ENCODE assay signal across 9 mouse cellular contexts in genomic region chr4:9028946-9029345, GRCm38 (mm10).
DNase-seq lines count a peak whose midpoint lies in the region; ATAC-seq and TF ChIP-seq lines count a peak whose summit lies in the region.
"Had no signal": no experiment of that assay in that cellular context is flagged by ENCODE, and none has a peak within 500 bp of the region (broad histone marks: within the 10 kb centered on the region; RNA-seq: fewer than 3 reads in every experiment).

No protein-coding gene starts in this region.

- H3K27ac ChIP-seq in lung, embryonic 14.5 days (ENCODE audit: low read depth), result no peak overlapping the region
- no peak overlapping the region; the same call in 1 of the 2 replicates for H3K27ac ChIP-seq in forebrain, embryonic 14.5 days (ENCODE audit: low read depth, low read length)
- no peak overlapping the region for H3K27ac ChIP-seq in limb, embryonic 13.5 days

- peak overlapping the region; percentile 38 for H3K4me3 ChIP-seq in lung, embryonic 14.5 days (ENCODE audit: low read depth, low read length)
- no peak overlapping the region for H3K4me3 ChIP-seq in lung, adult 2 months (replicated peaks; ENCODE audit: extremely low read depth, low read depth, low read length)
- H3K4me3 ChIP-seq in forebrain, embryonic 14.5 days (ENCODE audit: low read depth, low read length), result no peak overlapping the region
- peak overlapping the region; percentile 45 for H3K4me3 ChIP-seq in limb, embryonic 13.5 days

- DNase-seq in lung, embryonic 14.5 days, result no peak
- no peak for DNase-seq in lung, adult 2 months
- no peak for DNase-seq in forebrain, embryonic 14.5 days (ENCODE audit: low spot score)
- DNase-seq in splenic B cell, adult 2 months (ENCODE audit: low read depth, low spot score), result peak; percentile 5
- DNase-seq in spleen, postnatal 14 days (ENCODE audit: low spot score in 2 of 2), result no peak

- H3K4me2 ChIP-seq in lung, embryonic 14.5 days, result peak overlapping the region; percentile 90
- peak overlapping the region; percentile 79 for H3K4me2 ChIP-seq in forebrain, embryonic 14.5 days (ENCODE audit: low read length)
- peak overlapping the region; percentile 82 for H3K4me2 ChIP-seq in limb, embryonic 13.5 days (replicated peaks)

- no peak for TF ChIP-seq POLR2A in lung, adult 2 months (IDR thresholded peaks at IDR 0.05; ENCODE audit: borderline replicate concordance, extremely low read depth, low read depth, low read length)

- no peaks in the 10 kb centered on the region for H3K27me3 ChIP-seq in lung, embryonic 14.5 days (ENCODE audit: insufficient read depth, low read length)
- H3K27me3 ChIP-seq in forebrain, embryonic 14.5 days (replicated peaks; ENCODE audit: control insufficient read depth, insufficient read depth, low read length), result no peaks in the 10 kb centered on the region
- H3K27me3 ChIP-seq in limb, embryonic 13.5 days, result peaks cover 45% of the 10 kb centered on the region
- no peaks in the 10 kb centered on the region for H3K27me3 ChIP-seq in splenic B cell, adult 2 months (ENCODE audit: control insufficient read depth, insufficient read depth, low read length, poor library complexity, severe bottlenecking)
- H3K27me3 ChIP-seq: Patski had no signal

- no peaks in the 10 kb centered on the region for H3K36me3 ChIP-seq in lung, embryonic 14.5 days (ENCODE audit: insufficient read depth)
- H3K36me3 ChIP-seq in forebrain, embryonic 14.5 days (ENCODE audit: control insufficient read depth, insufficient read depth, low read length), result no peaks in the 10 kb centered on the region
- H3K36me3 ChIP-seq in limb, embryonic 13.5 days, result no peaks in the 10 kb centered on the region
- no peaks in the 10 kb centered on the region for H3K36me3 ChIP-seq in splenic B cell, adult 2 months (ENCODE audit: control insufficient read depth, insufficient read depth, low read length, poor library complexity, severe bottlenecking)

- peak overlapping the region; percentile 43; the same call in 1 of the 2 replicates for H3K9ac ChIP-seq in lung, embryonic 14.5 days
- peak overlapping the region; percentile 62; the same call in 1 of the 2 replicates for H3K9ac ChIP-seq in forebrain, embryonic 14.5 days (ENCODE audit: low read length)
- H3K9ac ChIP-seq in limb, embryonic 13.5 days, result peak overlapping the region; percentile 46; the same call in 1 of the 2 replicates

- WGBS in lung, embryonic 14.5 days, result 11% methylated on average over 6 of the region's 6 CpGs
- 33% methylated on average over 6 of the region's 6 CpGs for WGBS in lung, adult 2 months
- 20% methylated on average over 6 of the region's 6 CpGs for WGBS in forebrain, embryonic 14.5 days
- WGBS in limb, embryonic 13.5 days, result 18% methylated on average over 6 of the region's 6 CpGs

- no peaks in the 10 kb centered on the region for H3K9me3 ChIP-seq in lung, embryonic 14.5 days (ENCODE audit: low read depth, low read length)
- no peaks in the 10 kb centered on the region for H3K9me3 ChIP-seq in forebrain, embryonic 14.5 days (replicated peaks; ENCODE audit: control insufficient read depth, low read length)
- H3K9me3 ChIP-seq in limb, embryonic 13.5 days, result no peaks in the 10 kb centered on the region

- no peak for ATAC-seq in lung, embryonic 14.5 days (ENCODE audit: insufficient read depth)
- ATAC-seq in forebrain, embryonic 14.5 days, result no peak; the same call in 1 of the 2 replicates
- no peak for ATAC-seq in limb, embryonic 13.5 days (ENCODE audit: low FRiP score, low read depth)
- no peak for ATAC-seq in monocyte, adult 5-6 weeks (replicated peaks; ENCODE audit: insufficient number of reproducible peaks, low FRiP score, low TSS enrichment, poor library complexity, severe bottlenecking)
- ATAC-seq in erythroblast, adult 5-6 weeks (replicated peaks; ENCODE audit: low FRiP score, poor library complexity, severe bottlenecking), result no peak

- no peaks in the 10 kb centered on the region for H3K4me1 ChIP-seq in lung, embryonic 14.5 days (ENCODE audit: insufficient read depth)
- peaks cover 9% of the 10 kb centered on the region for H3K4me1 ChIP-seq in lung, adult 2 months (ENCODE audit: control insufficient read depth, insufficient read depth, low read length)
- H3K4me1 ChIP-seq in forebrain, embryonic 14.5 days (ENCODE audit: control insufficient read depth, insufficient read depth, low read length), result peaks cover 25% of the 10 kb centered on the region
- H3K4me1 ChIP-seq in limb, embryonic 13.5 days, result peaks cover 32% of the 10 kb centered on the region

- no peak for TF ChIP-seq CTCF in lung, embryonic 14.5 days (IDR thresholded peaks at IDR 0.05; ENCODE audit: low read depth)
- no peak for TF ChIP-seq CTCF in lung, adult 2 months (IDR thresholded peaks at IDR 0.05; ENCODE audit: insufficient read depth, low read length)

Comparison
In these comparisons a context has a peak if more than half of its experiments do, and no peak if none do; other contexts are left out.
1. H3K4me3 ChIP-seq: peak in lung, embryonic 14.5 days (single experiment) and limb, embryonic 13.5 days (single experiment); none in lung, adult 2 months (single experiment) and forebrain, embryonic 14.5 days (single experiment).
2. Peak in every context shown above with its lines, with median percentiles within 50 percentile points of each other: H3K4me2 ChIP-seq and H3K9ac ChIP-seq.